Mouse (Mus musculus) forebrain, embryonic 11.5 days (tissue): ENCODE results near the gene Gm11627. TPM values are rescaled to one million over a fixed set of nuclear protein-coding genes. Genes with fewer than 3 reads are reported as not detected.

Experiments
- ATAC-seq: fragments of 200-750 bp; cut with Nextera tagmentation; replicated peaks from 2 replicates; pipeline ENCODE4 v1.8.0; 2017; ENCODE audit warnings: moderate TSS enrichment; ENCODE audit not compliant: low FRiP score
- DNase-seq: peaks from one replicate; pipeline ENCODE4 v3.0.0-alpha.2; 2017; ENCODE audit warnings: low spot score
- H3K27ac ChIP-seq: fragments of 300-500 bp; sonication (generic); 2 replicates; pipeline ENCODE4 v1.5.1; 2014; ENCODE audit warnings: low read depth, low read length
- H3K27me3 ChIP-seq: fragments of 300-500 bp; sonication (generic); 2 replicates; pipeline ENCODE4 v1.6.1; 2014; ENCODE audit warnings: mild to moderate bottlenecking, low read length, mixed read lengths; ENCODE audit not compliant: control insufficient read depth, insufficient read depth
- H3K36me3 ChIP-seq: fragments of 300-500 bp; sonication (generic); 2 replicates; pipeline ENCODE4 v1.6.1; 2014; ENCODE audit warnings: mild to moderate bottlenecking, low read length, moderate library complexity, mixed read lengths; ENCODE audit not compliant: control insufficient read depth, insufficient read depth
- H3K4me1 ChIP-seq: fragments of 300-500 bp; sonication (generic); replicated peaks from 2 replicates; pipeline ENCODE4 v1.6.1; 2014; ENCODE audit warnings: low read length, mixed read lengths; ENCODE audit not compliant: control insufficient read depth, insufficient read depth
- H3K4me2 ChIP-seq: fragments of 300-500 bp; sonication (generic); 2 replicates; pipeline ENCODE4 v1.6.1; 2014; ENCODE audit warnings: low read depth, mild to moderate bottlenecking, low read length, moderate library complexity, mixed read lengths; ENCODE audit not compliant: severe bottlenecking
- H3K4me3 ChIP-seq: fragments of 300-500 bp; sonication (generic); 2 replicates; pipeline ENCODE4 v1.5.1; 2014; ENCODE audit warnings: low read depth, low read length
- H3K9ac ChIP-seq: fragments of 300-500 bp; sonication (generic); 2 replicates; pipeline ENCODE4 v1.6.1; 2014; ENCODE audit warnings: low read length
- H3K9me3 ChIP-seq: fragments of 300-500 bp; sonication (generic); 2 replicates; pipeline ENCODE4 v1.6.1; 2016; ENCODE audit warnings: low read length, mixed read lengths; ENCODE audit not compliant: control insufficient read depth
- WGBS: fragments of 180-500 bp; shearing (Covaris S2); extraction: QIAGEN DNeasy Blood & Tissue Kit; methylation state at CpG from one replicate; pipeline ENCODE4 v1.1.7; 2014; 5-methylcytosine and 5-hydroxymethylcytosine counted together
- polyA plus RNA-seq: library from polyadenylated mRNA; unstranded; fragments of >200 nt; fragmentation: Nextera tagmentation; extraction: Ambion mirVana; gene quantifications from 2 replicates; pipeline ENCODE4 v1.2.1, GENCODE M21; 2014

Gene Gm11627
- polyA plus RNA-seq: 12.7 and 13.8 TPM in 2 replicates

- H3K27me3 ChIP-seq: no peaks in the 10 kb centered on the region
- H3K36me3 ChIP-seq: no peaks in the 10 kb centered on the region
- 2% methylated on average over 23 of the region's 23 CpGs for WGBS
- ATAC-seq (peak; percentile 91), DNase-seq (peak; percentile 91)
- peak within 1 kb of the TSS; percentile 44 for H3K4me2 ChIP-seq
- H3K27ac ChIP-seq: peak within 1 kb of the TSS; percentile 97
- H3K4me3 ChIP-seq: peak within 1 kb of the TSS; percentile 21
- peak within 1 kb of the TSS; percentile 56 for H3K9ac ChIP-seq
- H3K9me3 ChIP-seq: no peaks in the 10 kb centered on the region
- H3K4me1 ChIP-seq: peaks cover 39% of the 10 kb centered on the region
These were observed at the start of gene Gm11627 for GRCm38 (mm10) chr11:102579165-102580033. Gene Gm11627, minus strand, starts transcription at chr11:102579461.

DNA sequence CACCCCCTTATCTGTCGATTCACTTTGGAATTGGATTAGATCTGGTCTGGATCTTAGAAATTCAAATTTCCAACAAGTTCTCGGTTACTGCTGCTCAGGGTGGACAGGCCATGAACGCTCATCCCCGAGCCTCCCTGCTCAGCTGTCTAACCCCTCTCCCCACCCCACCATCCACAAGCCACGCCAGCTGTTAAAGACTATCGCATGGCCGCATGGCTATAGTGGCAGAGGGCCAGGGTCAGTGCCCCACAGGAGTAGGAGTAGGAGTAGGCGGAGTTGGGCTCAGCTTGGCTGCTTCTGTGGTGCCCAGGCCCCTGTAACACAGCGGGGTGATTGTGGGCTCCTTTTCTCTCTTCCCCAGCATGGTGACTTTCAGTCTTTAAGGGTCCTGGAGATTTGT, 49.3 kb upstream of the Gm11627 start:
- no peak for DNase-seq
- H3K27ac ChIP-seq: no peak overlapping the region
- 56% methylated on average over 9 of the region's 9 CpGs for WGBS
- H3K36me3 ChIP-seq: no peaks in the 10 kb centered on the region
- H3K27me3 ChIP-seq: no peaks in the 10 kb centered on the region
- ATAC-seq: no peak
- H3K4me2 ChIP-seq: no peak overlapping the region
- no peaks in the 10 kb centered on the region for H3K9me3 ChIP-seq
- H3K4me3 ChIP-seq: no peak overlapping the region
- peaks cover 25% of the 10 kb centered on the region for H3K4me1 ChIP-seq
- H3K9ac ChIP-seq: no peak overlapping the region

DNA sequence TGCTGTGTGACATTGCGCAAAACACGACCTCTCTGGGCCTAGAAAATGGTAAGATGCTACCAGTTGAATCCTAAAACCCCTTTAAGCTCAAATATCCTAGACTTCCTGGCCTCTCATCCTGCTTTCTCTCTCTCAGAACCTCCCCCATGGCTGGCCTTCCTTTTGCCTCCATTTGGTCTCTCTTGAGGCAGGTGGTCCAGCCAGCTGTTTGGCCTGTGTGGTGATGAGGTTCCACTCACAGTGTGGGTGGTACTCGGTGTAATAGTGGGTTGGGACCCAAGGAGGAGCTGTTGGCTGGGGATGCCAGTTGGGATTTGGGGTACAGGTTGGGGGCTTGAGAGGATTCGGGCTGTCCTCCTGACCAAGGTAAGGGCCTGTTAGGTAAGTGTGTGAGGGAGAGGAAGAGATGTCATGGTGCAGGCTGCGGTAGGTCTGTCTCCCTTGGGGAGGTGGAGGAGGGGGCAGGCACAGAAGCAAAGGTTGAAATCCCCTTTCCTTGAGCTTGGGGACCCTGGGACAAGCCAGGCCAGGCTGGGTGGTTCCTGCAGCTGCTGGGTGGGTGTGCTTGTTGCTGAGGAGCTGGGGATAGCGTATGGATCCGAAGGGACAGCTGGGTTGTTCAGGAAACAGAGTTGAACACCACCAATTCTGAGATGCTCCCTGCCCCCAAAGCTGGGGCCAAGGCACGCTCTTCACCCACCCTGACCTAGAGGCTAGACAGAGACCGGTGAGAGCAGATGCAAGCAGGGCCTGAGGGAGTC, 48.1 kb upstream of the Gm11627 start:
- H3K27ac ChIP-seq: no peak overlapping the region

DNA sequence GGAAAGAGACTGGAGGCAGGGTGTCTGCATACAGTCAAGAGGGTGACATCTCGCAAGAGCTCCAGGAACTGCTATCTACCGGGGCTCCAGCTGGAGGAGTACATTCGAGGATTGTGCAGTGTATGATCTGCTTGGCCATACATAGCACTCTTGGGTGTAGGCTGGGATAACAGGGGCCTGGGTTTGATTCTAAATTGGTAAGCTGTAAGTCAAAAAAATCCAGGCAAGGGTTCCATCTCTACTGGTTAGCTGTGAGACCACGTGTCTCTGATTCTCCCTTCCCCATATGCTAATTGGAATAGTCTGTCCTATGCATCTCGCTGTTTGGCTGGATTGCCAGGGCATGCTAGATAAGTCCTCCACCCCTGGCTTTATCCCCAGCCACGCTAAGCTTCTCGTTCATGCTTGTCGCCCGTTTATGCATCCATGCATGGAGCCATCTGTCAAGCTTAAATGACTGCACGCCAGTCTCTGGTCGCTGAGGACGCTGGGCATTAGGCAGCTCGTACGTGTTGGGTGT, 45.7 kb upstream of the Gm11627 start:
- Histone ChIP-seq H3K27me3 (no peaks in the 10 kb centered on the region), H3K4me2 (no peak overlapping the region), H3K27ac (peak overlapping the region; percentile 63), H3K9me3 (no peaks in the 10 kb centered on the region), H3K4me1 (peaks cover 18% of the 10 kb centered on the region), H3K4me3 (no peak overlapping the region), H3K9ac (no peak overlapping the region), H3K36me3 (no peaks in the 10 kb centered on the region)
- WGBS: 46% methylated on average over 14 of the region's 14 CpGs
- ATAC-seq (no peak), DNase-seq (no peak)

More for the DNA sequence above, 48.1 kb upstream of the Gm11627 start:
- Histone ChIP-seq H3K4me1 (peaks cover 27% of the 10 kb centered on the region), H3K27me3 (no peaks in the 10 kb centered on the region), H3K36me3 (no peaks in the 10 kb centered on the region), H3K4me3 (no peak overlapping the region), H3K9ac (no peak overlapping the region), H3K4me2 (no peak overlapping the region), H3K9me3 (no peaks in the 10 kb centered on the region)
- DNase-seq (no peak), ATAC-seq (no peak)
- 85% methylated on average over 9 of the region's 9 CpGs for WGBS

DNA sequence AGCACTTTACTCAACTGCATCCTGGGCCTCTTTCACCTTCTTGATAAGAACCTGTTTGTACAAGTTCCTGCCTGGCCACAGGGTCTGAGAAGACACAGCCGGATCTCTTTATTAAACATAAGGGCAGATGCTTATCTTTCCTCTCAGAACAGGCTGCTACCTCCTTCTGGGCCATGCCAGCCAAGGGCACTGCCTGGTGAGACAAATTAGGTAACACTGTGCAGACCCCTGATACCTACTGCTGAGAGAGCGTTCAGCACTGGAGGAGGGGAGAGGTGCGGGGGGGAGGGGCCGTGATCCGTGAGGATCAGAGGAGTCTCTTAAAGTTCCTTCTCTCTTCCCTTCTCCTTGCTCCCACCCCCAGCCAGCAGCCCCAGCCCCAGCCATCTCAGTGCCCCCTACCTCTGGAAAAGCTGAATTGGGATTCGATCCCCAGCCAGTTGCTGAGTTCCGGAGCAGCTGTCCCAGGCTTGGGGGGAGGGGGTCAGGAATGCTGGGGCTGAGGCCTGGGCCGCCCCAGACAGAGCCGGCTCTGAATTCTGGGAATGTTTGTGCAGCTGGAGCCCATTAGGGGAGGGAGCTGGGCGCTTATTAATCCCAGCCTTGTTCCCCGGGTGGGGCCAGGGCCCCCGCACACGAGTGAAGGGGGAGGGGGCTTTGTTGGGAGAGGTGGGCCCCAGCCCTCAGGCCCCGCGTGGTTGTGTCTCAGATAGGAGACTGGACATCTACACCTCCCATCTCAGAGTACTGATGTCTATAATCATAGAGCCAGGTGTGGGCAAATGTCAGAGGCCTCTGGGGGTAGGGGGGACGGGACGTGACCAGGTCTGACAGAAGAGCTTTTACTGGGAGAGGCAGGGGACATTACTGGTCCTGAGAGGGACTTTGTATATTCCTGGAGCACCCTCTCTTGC, 44.9 kb upstream of the Gm11627 start:
- H3K9me3 ChIP-seq: peaks cover 3% of the 10 kb centered on the region; the same call in 1 of the 2 replicates
- ATAC-seq (peak; percentile 61), DNase-seq (peak; percentile 78)
- WGBS: 6% methylated on average over 15 of the region's 17 CpGs
- no peak overlapping the region for H3K4me3 ChIP-seq
- peak overlapping the region; percentile 63 for H3K27ac ChIP-seq
- H3K9ac ChIP-seq: peak overlapping the region; percentile 44
- H3K27me3 ChIP-seq: no peaks in the 10 kb centered on the region
- H3K36me3 ChIP-seq: no peaks in the 10 kb centered on the region
- H3K4me1 ChIP-seq: peaks cover 18% of the 10 kb centered on the region
- peak overlapping the region; percentile 24; the same call in 1 of the 2 replicates for H3K4me2 ChIP-seq

DNA sequence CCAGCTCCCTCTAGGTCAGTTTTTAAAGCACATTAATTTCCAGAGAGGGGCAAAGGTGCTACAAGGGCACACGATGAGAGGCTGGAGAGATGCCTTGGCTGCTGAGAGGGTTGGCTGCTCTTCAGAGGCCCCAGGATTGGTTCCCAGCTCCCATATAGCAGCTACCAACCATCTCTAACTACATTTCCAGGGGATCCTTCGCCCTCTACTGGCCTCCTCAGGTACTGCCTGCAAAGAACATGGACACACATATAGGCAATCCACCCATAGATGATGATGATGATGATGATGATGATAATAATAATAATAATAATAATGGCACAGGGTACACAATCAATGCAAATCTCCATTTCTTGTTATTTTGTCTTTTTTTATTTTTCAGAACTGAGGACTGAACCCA, 40.2 kb upstream of the Gm11627 start:
- H3K36me3 ChIP-seq: no peaks in the 10 kb centered on the region
- no peaks in the 10 kb centered on the region for H3K27me3 ChIP-seq
- 72% methylated on average over 2 of the region's 2 CpGs for WGBS
- peaks cover 11% of the 10 kb centered on the region for H3K4me1 ChIP-seq
- no peak overlapping the region for H3K4me3 ChIP-seq
- no peak overlapping the region for H3K9ac ChIP-seq
- no peak overlapping the region for H3K4me2 ChIP-seq
- ATAC-seq (no peak), DNase-seq (no peak)
- peaks cover 3% of the 10 kb centered on the region; the same call in 1 of the 2 replicates for H3K9me3 ChIP-seq
- no peak overlapping the region for H3K27ac ChIP-seq

- no peak for ATAC-seq
- Histone ChIP-seq H3K27ac (peak overlapping the region; percentile 83), H3K4me1 (peaks cover 28% of the 10 kb centered on the region), H3K4me3 (no peak overlapping the region), H3K9me3 (no peaks in the 10 kb centered on the region), H3K27me3 (no peaks in the 10 kb centered on the region), H3K4me2 (peak overlapping the region; percentile 21; the same call in 1 of the 2 replicates), H3K9ac (peak overlapping the region; percentile 32; the same call in 1 of the 2 replicates), H3K36me3 (no peaks in the 10 kb centered on the region)
- 6% methylated on average over 6 of the region's 6 CpGs for WGBS
- peak; percentile 54 for DNase-seq
These were observed 32.0 kb upstream of the Gm11627 start for GRCm38 (mm10) chr11:102611317-102611705.
